Mouse (Mus musculus): ENCODE measurements around the gene Gm7073. TPM values are rescaled to one million over a fixed set of nuclear protein-coding genes. Genes with fewer than 3 reads are reported as not detected.

Gene Gm7073
- polyA plus RNA-seq, 1 experiment = not detected

DNA sequence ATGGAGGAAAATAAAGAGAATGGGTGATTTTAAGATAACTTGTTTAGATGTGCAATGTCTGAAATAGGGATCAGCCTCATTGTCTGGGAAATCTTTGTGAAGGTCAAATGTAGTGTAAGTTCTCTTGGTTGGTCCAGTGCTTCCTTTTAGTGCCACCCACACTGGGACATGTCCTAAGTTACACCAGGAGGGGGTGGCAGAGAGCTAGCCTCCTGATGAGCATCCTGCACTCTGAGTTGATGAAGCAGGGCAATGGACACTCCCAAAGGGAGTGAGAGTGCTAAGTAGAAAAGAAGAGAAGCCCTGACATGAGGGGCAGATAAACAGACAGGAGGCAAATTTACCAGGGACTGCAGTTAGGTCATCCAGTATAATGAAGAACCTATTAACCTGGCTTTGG lies 35.1 kb downstream of the Gm7073 start:
- Histone ChIP-seq H3K27ac (ENCODE audit: insufficient read depth, low read length) (no peak overlapping the region), H3K4me3 (ENCODE audit: insufficient read depth, low read length) (no peak overlapping the region), H3K4me1 (ENCODE audit: control insufficient read depth, insufficient read depth, low read length) (no peaks in the 10 kb centered on the region)
- TF ChIP-seq CTCF (IDR thresholded peaks at IDR 0.05; ENCODE audit: borderline replicate concordance, insufficient read depth, low read length) = peak; percentile 52; the same call in 1 of the 2 replicates
- TF ChIP-seq POLR2A (IDR thresholded peaks at IDR 0.05; ENCODE audit: low read depth, low read length) = no peak

DNA sequence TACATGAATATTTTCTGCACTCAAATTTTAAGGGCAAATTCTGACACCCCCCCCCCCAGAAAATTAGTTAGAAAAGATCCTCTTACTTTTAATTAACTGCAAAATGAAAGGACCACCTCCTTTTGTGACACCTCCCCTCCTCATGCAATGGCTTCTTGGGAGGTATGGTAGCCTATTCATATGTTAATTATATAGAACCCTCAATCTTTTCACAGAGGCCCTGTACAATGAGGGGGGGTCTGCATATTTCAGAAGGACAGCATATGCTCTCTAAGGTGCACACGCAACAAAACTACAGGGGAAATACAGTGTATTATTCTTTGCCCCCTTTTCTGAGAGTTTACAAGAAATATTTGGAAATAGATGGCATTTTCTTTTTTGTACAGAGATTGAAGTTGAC lies 41.3 kb downstream of the Gm7073 start:
- Histone ChIP-seq H3K4me1 (ENCODE audit: control insufficient read depth, insufficient read depth, low read length) (no peaks in the 10 kb centered on the region), H3K27ac (ENCODE audit: insufficient read depth, low read length) (no peak overlapping the region), H3K4me3 (ENCODE audit: insufficient read depth, low read length) (no peak overlapping the region)
- no peak for TF ChIP-seq CTCF (IDR thresholded peaks at IDR 0.05; ENCODE audit: borderline replicate concordance, insufficient read depth, low read length)
- TF ChIP-seq POLR2A (IDR thresholded peaks at IDR 0.05; ENCODE audit: low read depth, low read length) = no peak

DNA sequence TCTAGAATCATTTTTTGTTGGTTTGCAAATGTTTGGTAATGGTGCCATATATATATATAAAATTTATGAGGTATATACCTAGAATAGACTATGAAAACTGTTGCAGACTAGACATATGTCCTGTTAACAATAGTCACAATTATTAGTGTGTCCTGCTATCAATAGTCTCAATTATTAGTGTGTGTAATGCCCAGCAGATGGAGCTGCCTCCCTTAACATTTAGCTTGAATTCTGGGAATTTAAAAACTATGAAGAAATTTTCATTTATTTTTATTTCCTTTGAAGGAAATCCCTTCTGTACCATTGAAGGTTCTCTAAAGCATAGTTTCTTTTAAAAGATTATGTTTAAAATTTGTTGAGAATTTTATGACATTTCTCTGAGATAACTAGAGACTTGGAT lies 43.7 kb downstream of the Gm7073 start:
- no peak overlapping the region for H3K27ac ChIP-seq (ENCODE audit: insufficient read depth, low read length)
- no peaks in the 10 kb centered on the region for H3K4me1 ChIP-seq (ENCODE audit: control insufficient read depth, insufficient read depth, low read length)
- TF ChIP-seq POLR2A (IDR thresholded peaks at IDR 0.05; ENCODE audit: low read depth, low read length) = no peak
- TF ChIP-seq CTCF (IDR thresholded peaks at IDR 0.05; ENCODE audit: borderline replicate concordance, insufficient read depth, low read length) = no peak
- no peak overlapping the region for H3K4me3 ChIP-seq (ENCODE audit: insufficient read depth, low read length)

DNA sequence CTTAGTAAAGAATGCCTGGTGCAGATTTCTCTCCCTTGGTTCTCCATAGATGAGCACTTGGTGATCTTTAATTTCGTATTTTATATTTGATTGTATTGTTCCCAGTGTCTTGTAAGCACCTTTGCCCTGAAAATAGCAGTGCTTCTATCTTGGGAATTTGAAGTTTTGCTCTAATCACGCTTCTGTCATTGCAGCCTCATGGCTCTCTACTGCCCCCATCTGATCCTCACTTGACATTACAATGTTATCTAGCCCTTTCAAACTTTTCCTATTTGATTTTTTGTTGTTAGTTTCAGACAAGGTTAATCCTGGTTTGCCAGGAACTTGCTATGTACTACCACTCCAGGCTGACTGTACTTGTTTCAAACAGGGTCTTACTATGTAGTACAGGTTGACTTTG lies 75.3 kb downstream of the Gm7073 start:
- Histone ChIP-seq H3K27ac (ENCODE audit: insufficient read depth, low read length) (no peak overlapping the region), H3K4me3 (ENCODE audit: insufficient read depth, low read length) (no peak overlapping the region), H3K4me1 (ENCODE audit: control insufficient read depth, insufficient read depth, low read length) (no peaks in the 10 kb centered on the region)
- no peak for TF ChIP-seq POLR2A (IDR thresholded peaks at IDR 0.05; ENCODE audit: low read depth, low read length)
- TF ChIP-seq CTCF (IDR thresholded peaks at IDR 0.05; ENCODE audit: borderline replicate concordance, insufficient read depth, low read length) = no peak

DNA sequence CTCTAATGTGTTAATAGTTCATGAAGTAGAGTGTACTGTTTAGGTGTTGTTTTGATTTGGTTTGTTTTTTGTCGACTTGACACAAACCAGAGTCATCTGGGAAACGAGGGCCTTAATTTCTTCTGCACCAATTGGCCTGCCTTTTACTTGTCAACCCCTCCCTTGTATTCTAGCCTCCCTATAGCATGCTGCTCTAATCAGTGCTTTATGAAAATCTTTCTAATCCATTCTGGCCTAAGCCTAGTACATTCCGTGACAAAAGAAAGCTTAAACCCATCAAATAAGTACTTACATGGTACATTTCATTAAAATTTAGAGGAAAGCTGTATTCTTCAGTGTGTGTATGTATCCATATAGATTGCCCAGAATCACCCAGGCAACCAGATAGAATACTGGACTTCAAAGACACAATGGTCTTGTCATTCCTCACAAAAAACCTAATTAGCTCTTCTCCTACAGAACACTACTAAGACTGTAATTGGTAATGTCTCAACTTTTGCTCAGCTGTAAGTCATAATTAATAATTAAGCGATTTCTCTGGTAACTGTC lies 124.4 kb downstream of the Gm7073 start:
- TF ChIP-seq POLR2A (IDR thresholded peaks at IDR 0.05; ENCODE audit: low read depth, low read length) = no peak
- no peak for TF ChIP-seq CTCF (IDR thresholded peaks at IDR 0.05; ENCODE audit: borderline replicate concordance, insufficient read depth, low read length)
- Histone ChIP-seq H3K27ac (ENCODE audit: insufficient read depth, low read length) (no peak overlapping the region), H3K4me1 (ENCODE audit: control insufficient read depth, insufficient read depth, low read length) (no peaks in the 10 kb centered on the region), H3K4me3 (ENCODE audit: insufficient read depth, low read length) (no peak overlapping the region)

DNA sequence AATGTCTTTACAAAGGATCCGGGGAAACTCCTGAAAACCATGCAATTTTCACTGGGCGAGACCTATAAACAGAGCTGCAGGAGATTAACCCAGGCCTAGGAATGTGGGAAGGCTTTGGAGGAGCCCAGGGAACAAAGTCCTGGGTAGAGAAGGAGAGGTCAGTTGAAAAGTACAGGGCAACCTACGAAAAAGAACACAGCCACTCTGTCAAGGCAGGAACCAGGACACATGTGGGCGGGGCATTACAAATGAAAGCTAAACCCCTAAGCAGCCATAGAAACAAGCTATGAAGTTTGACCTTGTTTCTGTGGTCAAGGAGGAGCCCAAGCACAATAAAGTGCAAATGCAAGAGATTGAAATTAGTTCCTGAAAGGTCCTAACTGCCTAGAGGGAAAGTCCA lies 133.4 kb downstream of the Gm7073 start:
- TF ChIP-seq CTCF (IDR thresholded peaks at IDR 0.05; ENCODE audit: borderline replicate concordance, insufficient read depth, low read length) = no peak
- no peak for TF ChIP-seq POLR2A (IDR thresholded peaks at IDR 0.05; ENCODE audit: low read depth, low read length)
- Histone ChIP-seq H3K4me1 (ENCODE audit: control insufficient read depth, insufficient read depth, low read length) (no peaks in the 10 kb centered on the region), H3K27ac (ENCODE audit: insufficient read depth, low read length) (no peak overlapping the region), H3K4me3 (ENCODE audit: insufficient read depth, low read length) (no peak overlapping the region)

DNA sequence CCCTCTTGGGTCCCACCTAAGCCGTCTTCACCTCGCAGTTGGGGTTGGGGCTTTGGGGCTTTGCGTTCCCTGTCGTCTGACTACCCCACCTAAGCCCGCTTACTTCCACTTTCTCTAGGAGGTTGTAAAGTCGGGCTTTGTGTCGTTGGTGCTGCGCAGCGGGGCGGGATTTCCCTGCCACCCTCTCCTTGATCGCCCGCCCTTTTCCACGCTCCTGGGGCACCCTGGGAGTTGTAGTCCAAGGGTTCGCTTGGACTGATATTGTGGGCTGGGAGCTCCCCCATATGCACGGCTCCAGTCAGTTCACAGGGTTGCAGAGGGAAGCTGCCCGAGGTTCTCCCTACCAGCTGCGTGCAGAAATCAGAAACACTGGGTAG lies 134.4 kb downstream of the Gm7073 start:
- H3K4me1 ChIP-seq (ENCODE audit: control insufficient read depth, insufficient read depth, low read length) = no peaks in the 10 kb centered on the region
- H3K27ac ChIP-seq (ENCODE audit: insufficient read depth, low read length) = peak overlapping the region; percentile 44; the same call in 1 of the 2 replicates
- TF ChIP-seq POLR2A (IDR thresholded peaks at IDR 0.05; ENCODE audit: low read depth, low read length) (peak; percentile 77), CTCF (IDR thresholded peaks at IDR 0.05; ENCODE audit: borderline replicate concordance, insufficient read depth, low read length) (peak; percentile 30; the same call in 1 of the 2 replicates)
- H3K4me3 ChIP-seq (ENCODE audit: insufficient read depth, low read length) = peak overlapping the region; percentile 64

DNA sequence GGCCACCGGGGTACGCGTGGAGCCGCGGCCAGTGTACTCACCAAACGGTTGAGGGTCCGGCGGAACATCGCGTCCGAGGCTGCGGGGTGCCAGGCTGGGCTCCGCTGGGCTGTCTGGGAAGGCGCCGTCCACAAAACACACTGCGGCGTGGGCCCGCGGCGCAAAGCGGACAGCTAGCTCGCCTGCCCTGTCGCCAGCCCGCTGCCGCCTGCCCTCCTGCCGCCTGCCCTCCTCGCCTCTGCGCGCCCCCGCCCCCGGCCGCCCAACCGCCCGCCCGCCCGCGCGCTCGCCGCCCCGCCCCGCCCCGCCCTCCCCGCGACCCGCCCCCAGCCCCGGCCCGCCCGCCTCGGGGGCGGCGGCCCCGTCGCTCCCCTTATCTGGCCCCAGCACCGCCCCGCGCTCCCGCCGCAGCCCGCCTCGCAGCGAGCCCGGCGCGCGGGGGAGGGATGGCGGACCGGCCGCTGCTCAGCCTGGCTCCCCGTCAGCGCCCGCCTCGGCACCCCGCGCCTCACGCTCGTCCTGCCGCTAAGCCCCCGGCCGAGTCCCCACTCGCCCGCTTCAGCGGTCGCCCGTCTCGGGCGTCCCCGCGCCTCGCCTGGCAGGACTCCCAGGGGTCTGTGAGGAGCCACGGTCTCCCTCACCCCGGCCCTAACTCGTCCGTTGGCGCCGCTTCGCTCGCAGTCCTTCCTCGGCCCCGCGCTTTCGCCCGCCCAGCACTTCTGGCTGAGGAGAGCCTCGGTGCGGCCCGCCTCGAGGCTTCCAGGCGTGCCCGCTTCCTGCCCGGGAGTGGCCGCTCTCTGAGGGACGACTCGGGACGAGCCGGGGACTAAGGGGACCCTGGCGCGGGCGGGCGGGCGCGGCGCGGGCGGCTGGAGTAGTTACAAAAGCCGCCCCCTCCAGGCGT lies 135.0 kb downstream of the Gm7073 start:
- Histone ChIP-seq H3K4me3 (ENCODE audit: insufficient read depth, low read length) (peak overlapping the region; percentile 64), H3K4me1 (ENCODE audit: control insufficient read depth, insufficient read depth, low read length) (no peaks in the 10 kb centered on the region), H3K27ac (ENCODE audit: insufficient read depth, low read length) (peak overlapping the region; percentile 44; the same call in 1 of the 2 replicates)
- TF ChIP-seq CTCF (IDR thresholded peaks at IDR 0.05; ENCODE audit: borderline replicate concordance, insufficient read depth, low read length) = no peak
- peak; percentile 56 for TF ChIP-seq POLR2A (IDR thresholded peaks at IDR 0.05; ENCODE audit: low read depth, low read length)

DNA sequence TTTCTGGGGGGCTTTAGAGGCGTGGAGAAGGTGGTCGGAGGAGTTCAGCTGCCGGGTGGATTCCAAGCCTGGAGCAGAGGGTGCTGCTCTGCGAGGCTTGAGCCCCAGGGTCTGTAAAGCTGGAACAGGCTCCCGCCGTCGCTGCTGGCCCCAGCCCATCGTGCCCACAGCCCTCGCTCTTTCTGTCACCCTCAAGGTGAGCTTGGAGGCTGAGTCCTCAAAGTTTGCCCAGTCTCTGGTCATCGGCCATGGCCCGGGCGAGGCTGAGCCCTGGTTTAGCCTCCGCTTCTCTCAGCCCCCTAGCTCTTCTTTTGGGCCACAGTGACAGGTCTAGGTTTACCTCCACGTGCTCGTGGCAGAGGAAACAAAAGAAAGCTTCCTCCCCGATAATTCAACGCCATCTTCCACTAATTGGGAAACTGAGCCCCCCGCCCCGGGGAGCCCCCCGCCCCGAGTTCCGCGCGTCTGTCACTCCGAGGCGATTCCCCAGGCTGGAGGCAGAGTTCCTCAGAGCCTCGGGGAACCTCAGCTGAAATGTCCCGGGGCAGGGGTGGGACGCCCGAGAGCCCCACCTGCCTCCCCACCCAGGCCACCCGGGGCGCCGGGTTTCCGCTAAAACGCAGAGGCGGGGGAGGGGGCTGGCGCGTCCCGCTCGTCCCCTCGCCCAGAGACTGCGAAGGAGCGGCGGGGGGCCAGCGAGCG lies 135.8 kb downstream of the Gm7073 start:
- Histone ChIP-seq H3K4me1 (ENCODE audit: control insufficient read depth, insufficient read depth, low read length) (no peaks in the 10 kb centered on the region), H3K4me3 (ENCODE audit: insufficient read depth, low read length) (peak overlapping the region; percentile 56), H3K27ac (ENCODE audit: insufficient read depth, low read length) (no peak overlapping the region)
- TF ChIP-seq CTCF (IDR thresholded peaks at IDR 0.05; ENCODE audit: borderline replicate concordance, insufficient read depth, low read length) (no peak), POLR2A (IDR thresholded peaks at IDR 0.05; ENCODE audit: low read depth, low read length) (no peak)

Data from embryonic fibroblast, embryonic 13.5 days (primary cell).